Mouse (Mus musculus) CH12.LX (cell line): ENCODE results near the gene Sdccag8.

ENCODE experiments used
- CHD2 ChIP-seq: IDR thresholded peaks from 2 replicates; pipeline ENCODE4 v1.6.1; 2011; ENCODE audit warnings: low read length, improper control_type of control experiment
- CTCF ChIP-seq, 2 experiments: IDR thresholded peaks in 1 of 2; conservative IDR thresholded peaks in 1 of 2; 2 replicates each; pipeline ENCODE4 v1.5.1; 2011 to 2012; ENCODE audit warnings: low read depth in 2 of 2, low read length in 2 of 2, improper control_type of control experiment in 1 of 2, inconsistent platforms in 1 of 2, mild to moderate bottlenecking in 1 of 2, moderate library complexity in 1 of 2
- EP300 ChIP-seq: IDR thresholded peaks from 2 replicates; pipeline ENCODE4 v1.6.1; 2011; ENCODE audit warnings: low read length, improper control_type of control experiment
- ETS1 ChIP-seq: conservative IDR thresholded peaks from 2 replicates; pipeline ENCODE4 v1.6.1; 2012; ENCODE audit warnings: low read depth, mild to moderate bottlenecking, inconsistent platforms, low read length, improper control_type of control experiment, moderate library complexity
- KAT2A ChIP-seq: IDR thresholded peaks from 2 replicates; pipeline ENCODE4 v1.6.1; 2012; ENCODE audit warnings: low read length, improper control_type of control experiment, inconsistent platforms; ENCODE audit not compliant: insufficient replicate concordance
- POLR2A ChIP-seq: IDR thresholded peaks from 2 replicates; pipeline ENCODE4 v1.6.1; 2011; ENCODE audit warnings: low read depth, mild to moderate bottlenecking, improper control_type of control experiment, low read length
- RAD21 ChIP-seq: IDR thresholded peaks from 2 replicates; pipeline ENCODE4 v1.6.1; 2011; ENCODE audit warnings: low read depth, mild to moderate bottlenecking, low read length, improper control_type of control experiment, moderate library complexity
- SMC3 ChIP-seq: IDR thresholded peaks from 2 replicates; pipeline ENCODE4 v1.6.1; 2011; ENCODE audit warnings: low read depth, low read length, improper control_type of control experiment
- TCF12 ChIP-seq: IDR thresholded peaks from 2 replicates; pipeline ENCODE4 v1.6.1; 2014; ENCODE audit warnings: low read depth, mild to moderate bottlenecking, inconsistent platforms, low read length, improper control_type of control experiment
- USF2 ChIP-seq: conservative IDR thresholded peaks from 2 replicates; pipeline ENCODE4 v1.6.1; 2011; ENCODE audit warnings: low read depth, low read length, improper control_type of control experiment

DNA sequence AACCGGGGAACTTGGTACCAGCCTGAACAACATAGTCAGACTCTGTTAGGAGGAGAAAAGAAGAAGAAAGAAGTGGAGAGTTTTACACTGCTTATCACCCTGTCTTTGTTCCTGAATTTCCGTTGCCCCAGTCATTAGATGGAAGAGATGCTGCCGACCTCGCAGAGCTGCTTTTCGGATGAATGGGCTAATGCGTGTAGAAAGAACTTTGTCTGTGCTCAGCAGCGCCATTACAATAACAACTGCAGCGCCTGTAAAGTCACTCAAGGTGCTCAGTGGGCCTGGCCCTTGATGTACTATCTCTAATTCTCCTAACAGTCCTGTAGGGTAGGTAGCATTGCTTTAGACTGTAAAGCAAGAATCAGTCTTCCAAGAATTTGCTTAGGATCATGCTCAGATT lies 178.1 kb downstream of the Sdccag8 start:
- TF ChIP-seq USF2 (no peak), ETS1 (no peak), TCF12 (no peak), CTCF (conservative IDR thresholded peaks at IDR 0.05 in 1 of 2, IDR thresholded peaks at IDR 0.05 in 1 of 2; ENCODE audit: low read depth in 2 of 2, low read length in 2 of 2) (no peak), SMC3 (no peak), RAD21 (no peak), KAT2A (no peak), CHD2 (no peak), EP300 (no peak), POLR2A (no peak)
